Mouse (Mus musculus) MEL-GATA-1-ER (cell line): ENCODE results near the gene Igsf9.

Experiments
- DNase-seq: peaks from one replicate; pipeline ENCODE4 v3.0.0-alpha.2; 2012; ENCODE audit warnings: low read depth; ENCODE audit errors: extremely low read depth

Igsf9 gene

GRCm38 (mm10) chr1:172468301-172468877 is 13.2 kb upstream of the Igsf9 start:
- no peak for DNase-seq

- no peak for DNase-seq
Observed at GRCm38 (mm10) chr1:172469373-172469772, 12.2 kb upstream of the Igsf9 start.

- no peak for DNase-seq
Observed at GRCm38 (mm10) chr1:172469810-172470448, 11.7 kb upstream of the Igsf9 start.

GRCm38 (mm10) chr1:172472909-172473308 is 8.7 kb upstream of the Igsf9 start:
- DNase-seq = no peak

GRCm38 (mm10) chr1:172474196-172474595 is 7.4 kb upstream of the Igsf9 start:
- no peak for DNase-seq

GRCm38 (mm10) chr1:172475054-172475741 is 6.4 kb upstream of the Igsf9 start, which contains the start of gene Slamf9:
Gene Slamf9, plus strand, starts transcription at chr1:172475358.
- no peak for DNase-seq

GRCm38 (mm10) chr1:172478020-172478419 is 3.6 kb upstream of the Igsf9 start:
- no peak for DNase-seq

GRCm38 (mm10) chr1:172480376-172480775 is 1.2 kb upstream of the Igsf9 start:
- no peak for DNase-seq

GRCm38 (mm10) chr1:172481111-172481510 is 477 bp upstream of the Igsf9 start:
- DNase-seq = peak; percentile 24

- DNase-seq = no peak
Observed at GRCm38 (mm10) chr1:172482518-172483360, 1.2 kb downstream of the Igsf9 start.

GRCm38 (mm10) chr1:172483361-172483660 is 1.7 kb downstream of the Igsf9 start:
- no peak for DNase-seq

GRCm38 (mm10) chr1:172484236-172484635 is 2.6 kb downstream of the Igsf9 start:
- no peak for DNase-seq

GRCm38 (mm10) chr1:172484671-172485070 is 3.1 kb downstream of the Igsf9 start:
- DNase-seq = no peak

- no peak for DNase-seq
Observed at GRCm38 (mm10) chr1:172485821-172486220, 4.2 kb downstream of the Igsf9 start.

- no peak for DNase-seq
Observed at GRCm38 (mm10) chr1:172486236-172486635, 4.6 kb downstream of the Igsf9 start.

- DNase-seq = no peak
Observed at GRCm38 (mm10) chr1:172486651-172487050, 5.1 kb downstream of the Igsf9 start.

- no peak for DNase-seq
Observed at GRCm38 (mm10) chr1:172487859-172488258, 6.3 kb downstream of the Igsf9 start.

- no peak for DNase-seq
Observed at GRCm38 (mm10) chr1:172488831-172489230, 7.2 kb downstream of the Igsf9 start.

GRCm38 (mm10) chr1:172489585-172490250 is 8.1 kb downstream of the Igsf9 start:
- no peak for DNase-seq

- peak; percentile 32 for DNase-seq
Observed at GRCm38 (mm10) chr1:172490261-172490661, 8.7 kb downstream of the Igsf9 start.

- DNase-seq = no peak
Observed at GRCm38 (mm10) chr1:172492047-172492446, 10.5 kb downstream of the Igsf9 start.
